Mouse (Mus musculus): Measurements from ENCODE around the gene 2210016L21Rik.

DNA sequence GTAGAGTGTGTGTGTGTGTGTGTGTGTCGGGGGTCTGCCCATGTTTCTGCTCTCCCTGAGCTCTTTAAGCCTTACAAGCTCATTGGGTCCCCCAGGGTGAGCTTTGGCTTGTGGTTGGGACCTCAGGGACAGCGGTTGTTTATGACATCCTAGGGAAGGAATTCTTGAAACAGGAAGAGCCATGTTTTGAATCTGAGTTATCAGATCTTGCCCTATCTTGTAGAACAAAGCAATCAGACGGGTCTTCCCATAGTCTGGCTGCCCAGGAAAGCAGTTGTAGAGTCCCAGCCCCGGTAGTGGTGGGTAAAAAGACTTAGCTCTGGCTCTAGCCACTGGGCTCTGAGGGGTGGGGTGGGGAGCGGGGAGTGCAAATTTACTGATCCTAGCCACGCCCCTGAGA, 55.4 kb downstream of the 2210016L21Rik start:
- TF ChIP-seq POLR2A (IDR thresholded peaks at IDR 0.05; ENCODE audit: insufficient read length, low read depth) (no peak), SRF (IDR thresholded peaks at IDR 0.05; ENCODE audit: control insufficient read depth, insufficient read length, low read depth) (no peak), CEBPB (IDR thresholded peaks at IDR 0.05; ENCODE audit: insufficient read depth, poor library complexity, severe bottlenecking) (no peak), MAX (IDR thresholded peaks at IDR 0.05; ENCODE audit: low read depth) (no peak), MYOD1 (IDR thresholded peaks at IDR 0.05; ENCODE audit: control insufficient read depth in 1 of 3, insufficient read length in 2 of 3, low read depth in 2 of 3) (no peak), TCF12 (IDR thresholded peaks at IDR 0.05; ENCODE audit: insufficient read depth, poor library complexity, severe bottlenecking) (no peak), TCF3 (IDR thresholded peaks at IDR 0.05; ENCODE audit: insufficient read length, low read depth) (no peak)

All from myocyte (in vitro differentiated cells).